Mouse (Mus musculus) limb, embryonic 13.5 days (tissue): ENCODE results near the gene Eif3c. TPM values are rescaled to one million over a fixed set of nuclear protein-coding genes. Genes with fewer than 3 reads are reported as not detected.

ENCODE experiments used
- ATAC-seq: fragments of 200-750 bp; cut with Nextera tagmentation; 2 replicates; pipeline ENCODE4 v1.8.0; 2017; ENCODE audit warnings: low read depth, moderate number of reproducible peaks, moderate TSS enrichment; ENCODE audit not compliant: low FRiP score
- H3K27ac ChIP-seq: fragments of 300-500 bp; sonication (generic); 2 replicates; pipeline ENCODE4 v1.5.1; 2015; ENCODE audit warnings: inconsistent platforms, mild to moderate bottlenecking, moderate library complexity
- H3K27me3 ChIP-seq: fragments of 300-500 bp; sonication (generic); 2 replicates; pipeline ENCODE4 v1.6.1; 2015; ENCODE audit warnings: mild to moderate bottlenecking, inconsistent platforms
- H3K36me3 ChIP-seq: fragments of 300-500 bp; sonication (generic); 2 replicates; pipeline ENCODE4 v1.6.1; 2015; ENCODE audit warnings: inconsistent platforms, mild to moderate bottlenecking, moderate library complexity
- H3K4me1 ChIP-seq: fragments of 300-500 bp; sonication (generic); 2 replicates; pipeline ENCODE4 v1.6.1; 2015; ENCODE audit warnings: inconsistent platforms
- H3K4me2 ChIP-seq: fragments of 300-500 bp; sonication (generic); replicated peaks from 2 replicates; pipeline ENCODE4 v1.6.1; 2015; ENCODE audit warnings: inconsistent platforms, mild to moderate bottlenecking, moderate library complexity
- H3K4me3 ChIP-seq: fragments of 300-500 bp; sonication (generic); 2 replicates; pipeline ENCODE4 v1.5.1; 2015; ENCODE audit warnings: moderate library complexity, mild to moderate bottlenecking, inconsistent platforms
- H3K9ac ChIP-seq: fragments of 300-500 bp; sonication (generic); 2 replicates; pipeline ENCODE4 v1.6.1; 2015; ENCODE audit warnings: mild to moderate bottlenecking, inconsistent platforms
- H3K9me3 ChIP-seq: fragments of 300-500 bp; sonication (generic); 2 replicates; pipeline ENCODE4 v1.6.1; 2016; ENCODE audit warnings: inconsistent platforms
- WGBS: fragments of 180-500 bp; shearing (Covaris S2); methylation state at CpG from one replicate; pipeline ENCODE4 v1.1.7; 2015; 5-methylcytosine and 5-hydroxymethylcytosine counted together
- polyA plus RNA-seq: library from polyadenylated mRNA; unstranded; fragments of >200 nt; fragmentation: Nextera tagmentation; extraction: Ambion mirVana; gene quantifications from 2 replicates; pipeline ENCODE4 v1.2.1, GENCODE M21; 2015

The Eif3c gene
- polyA plus RNA-seq, 1 experiment from 2014 or later = 207 TPM

- H3K9ac ChIP-seq = peak overlapping the region; percentile 54; the same call in 1 of the 2 replicates
- peaks cover 12% of the 10 kb centered on the region for H3K4me1 ChIP-seq
- 61% methylated on average over 8 of the region's 8 CpGs for WGBS
- no peaks in the 10 kb centered on the region for H3K36me3 ChIP-seq
- no peak overlapping the region for H3K27ac ChIP-seq
- no peak overlapping the region for H3K4me2 ChIP-seq
- no peak overlapping the region for H3K4me3 ChIP-seq
- peaks cover 16% of the 10 kb centered on the region; the same call in 1 of the 2 replicates for H3K27me3 ChIP-seq
- ATAC-seq = no peak
- H3K9me3 ChIP-seq = no peaks in the 10 kb centered on the region
Measured at GRCm38 (mm10) chr7:126586839-126587238, 20.6 kb upstream of the Eif3c start.

GRCm38 (mm10) chr7:126585717-126586116 is 19.5 kb upstream of the Eif3c start, which contains the start of gene Cln3:
Gene Cln3, minus strand, starts transcription at chr7:126585817.
- ATAC-seq = no peak
- Histone ChIP-seq H3K27ac (no peak within 1 kb of the TSS), H3K9ac (no peak within 1 kb of the TSS), H3K9me3 (no peaks in the 10 kb centered on the region), H3K4me3 (no peak within 1 kb of the TSS), H3K27me3 (peaks cover 16% of the 10 kb centered on the region; the same call in 1 of the 2 replicates), H3K4me1 (peaks cover 12% of the 10 kb centered on the region), H3K36me3 (0 out of 2 replicates have a peak, but pooled peaks cover under 1% of the 10 kb centered on the region), H3K4me2 (no peak within 1 kb of the TSS)
- 69% methylated on average over 6 of the region's 6 CpGs for WGBS

- H3K4me1 ChIP-seq = peaks cover 12% of the 10 kb centered on the region
Measured at GRCm38 (mm10) chr7:126584506-126584977, 18.3 kb upstream of the Eif3c start, which contains the start of gene Apobr. Gene Apobr, plus strand, starts transcription at chr7:126584942.

GRCm38 (mm10) chr7:126583761-126584160 is 17.6 kb upstream of the Eif3c start:
- 0 out of 2 replicates have a peak overlapping the region, but pooled peaks have one; percentile 53 for H3K9ac ChIP-seq
- WGBS = 56% methylated on average over 6 of the region's 6 CpGs

More at GRCm38 (mm10) chr7:126584506-126584977, 18.3 kb upstream of the Eif3c start, which contains the start of gene Apobr:
- 0 out of 2 replicates have a peak, but pooled peaks cover 3% of the 10 kb centered on the region for H3K36me3 ChIP-seq
- no peak within 1 kb of the TSS for H3K9ac ChIP-seq
- no peaks in the 10 kb centered on the region for H3K9me3 ChIP-seq
- peak within 1 kb of the TSS; percentile 60 for H3K4me3 ChIP-seq
- WGBS = 71% methylated on average over 8 of the region's 8 CpGs
- no peak for ATAC-seq
- H3K27ac ChIP-seq = no peak within 1 kb of the TSS
- H3K27me3 ChIP-seq = peaks cover 16% of the 10 kb centered on the region; the same call in 1 of the 2 replicates
- H3K4me2 ChIP-seq = peak within 1 kb of the TSS; percentile 81

GRCm38 (mm10) chr7:126583251-126583709 is 17.1 kb upstream of the Eif3c start:
- peak overlapping the region; percentile 78; the same call in 1 of the 2 replicates for H3K27ac ChIP-seq
- peak overlapping the region; percentile 66 for H3K9ac ChIP-seq
- peaks cover 9% of the 10 kb centered on the region for H3K36me3 ChIP-seq
- H3K4me3 ChIP-seq = peak overlapping the region; percentile 60
- H3K4me1 ChIP-seq = peaks cover 12% of the 10 kb centered on the region
- 1% methylated on average over 22 of the region's 22 CpGs for WGBS
- no peaks in the 10 kb centered on the region for H3K9me3 ChIP-seq
- ATAC-seq = peak; percentile 90
- H3K4me2 ChIP-seq = peak overlapping the region; percentile 81
- peaks cover 16% of the 10 kb centered on the region; the same call in 1 of the 2 replicates for H3K27me3 ChIP-seq

More at GRCm38 (mm10) chr7:126583761-126584160, 17.6 kb upstream of the Eif3c start:
- Histone ChIP-seq H3K36me3 (peaks cover 6% of the 10 kb centered on the region), H3K9me3 (no peaks in the 10 kb centered on the region), H3K4me2 (peak overlapping the region; percentile 81), H3K27me3 (peaks cover 16% of the 10 kb centered on the region; the same call in 1 of the 2 replicates), H3K4me3 (peak overlapping the region; percentile 60), H3K27ac (no peak overlapping the region), H3K4me1 (peaks cover 12% of the 10 kb centered on the region)
- ATAC-seq = no peak

- Histone ChIP-seq H3K4me1 (peaks cover 7% of the 10 kb centered on the region), H3K9me3 (no peaks in the 10 kb centered on the region), H3K4me3 (peak overlapping the region; percentile 60), H3K27me3 (peaks cover 12% of the 10 kb centered on the region; the same call in 1 of the 2 replicates), H3K27ac (no peak overlapping the region), H3K4me2 (peak overlapping the region; percentile 81), H3K9ac (peak overlapping the region; percentile 66), H3K36me3 (peaks cover 10% of the 10 kb centered on the region)
- peak; percentile 60 for ATAC-seq
- WGBS = 2% methylated on average over 20 of the region's 20 CpGs
Measured at GRCm38 (mm10) chr7:126582759-126583158, 16.5 kb upstream of the Eif3c start.

- Histone ChIP-seq H3K4me1 (peaks cover 5% of the 10 kb centered on the region; the same call in 1 of the 2 replicates), H3K36me3 (peaks cover 20% of the 10 kb centered on the region), H3K9me3 (no peaks in the 10 kb centered on the region), H3K27ac (no peak overlapping the region), H3K9ac (no peak overlapping the region), H3K4me2 (peak overlapping the region; percentile 81), H3K27me3 (peaks cover 12% of the 10 kb centered on the region; the same call in 1 of the 2 replicates), H3K4me3 (no peak overlapping the region)
- 84% methylated on average over 6 of the region's 6 CpGs for WGBS
- ATAC-seq = no peak
Measured at GRCm38 (mm10) chr7:126581661-126582060, 15.4 kb upstream of the Eif3c start.

- Histone ChIP-seq H3K9ac (no peak overlapping the region; the same call in 1 of the 2 replicates), H3K36me3 (peaks cover 41% of the 10 kb centered on the region), H3K27me3 (no peaks in the 10 kb centered on the region), H3K9me3 (no peaks in the 10 kb centered on the region), H3K4me3 (no peak overlapping the region), H3K4me2 (no peak overlapping the region), H3K4me1 (peaks cover 5% of the 10 kb centered on the region; the same call in 1 of the 2 replicates), H3K27ac (no peak overlapping the region)
- no peak for ATAC-seq
- WGBS = 59% methylated on average over 8 of the region's 8 CpGs
Measured at GRCm38 (mm10) chr7:126579172-126579571, 13.0 kb upstream of the Eif3c start.

GRCm38 (mm10) chr7:126576946-126577345 is 10.7 kb upstream of the Eif3c start:
- Histone ChIP-seq H3K27me3 (no peaks in the 10 kb centered on the region), H3K4me2 (no peak overlapping the region), H3K27ac (no peak overlapping the region), H3K36me3 (peaks cover 50% of the 10 kb centered on the region), H3K9me3 (no peaks in the 10 kb centered on the region), H3K9ac (no peak overlapping the region), H3K4me1 (no peaks in the 10 kb centered on the region), H3K4me3 (no peak overlapping the region)
- 53% methylated on average over 8 of the region's 8 CpGs for WGBS
- no peak for ATAC-seq

- peak; percentile 24 for ATAC-seq
- under 1% methylated on average over 26 of the region's 28 CpGs for WGBS
Measured at GRCm38 (mm10) chr7:126565693-126566092, 518 bp downstream of the Eif3c start.

GRCm38 (mm10) chr7:126556635-126557034 is 9.6 kb downstream of the Eif3c start:
- Histone ChIP-seq H3K36me3 (peaks cover 96% of the 10 kb centered on the region), H3K4me2 (no peak overlapping the region), H3K27me3 (no peaks in the 10 kb centered on the region), H3K4me1 (no peaks in the 10 kb centered on the region), H3K9me3 (no peaks in the 10 kb centered on the region), H3K9ac (no peak overlapping the region), H3K27ac (no peak overlapping the region), H3K4me3 (no peak overlapping the region)
- no peak for ATAC-seq
- WGBS = 97% methylated on average over 5 of the region's 5 CpGs

More at GRCm38 (mm10) chr7:126565693-126566092, 518 bp downstream of the Eif3c start:
- Histone ChIP-seq H3K4me2 (peak overlapping the region; percentile 70), H3K36me3 (peaks cover 42% of the 10 kb centered on the region), H3K9me3 (no peaks in the 10 kb centered on the region), H3K4me1 (peaks cover 8% of the 10 kb centered on the region), H3K27me3 (no peaks in the 10 kb centered on the region), H3K27ac (peak overlapping the region; percentile 77), H3K4me3 (peak overlapping the region; percentile 96), H3K9ac (peak overlapping the region; percentile 89)

GRCm38 (mm10) chr7:126554796-126555195 is 11.4 kb downstream of the Eif3c start:
- 94% methylated on average over 1 of the region's 1 CpGs for WGBS
- Histone ChIP-seq H3K36me3 (peaks cover 97% of the 10 kb centered on the region), H3K27ac (no peak overlapping the region), H3K4me3 (no peak overlapping the region), H3K4me2 (no peak overlapping the region), H3K9ac (no peak overlapping the region), H3K9me3 (no peaks in the 10 kb centered on the region), H3K4me1 (no peaks in the 10 kb centered on the region), H3K27me3 (no peaks in the 10 kb centered on the region)
- no peak for ATAC-seq
